Mouse (Mus musculus) myocyte (in vitro differentiated cells): ENCODE measurements around the gene Mrps7.

Experiments used
- E2F4 ChIP-seq: IDR thresholded peaks from one replicate; pipeline ENCODE4 v1.6.1; 2011; ENCODE audit warnings: mild to moderate bottlenecking, control low read depth, moderate library complexity; ENCODE audit not compliant: insufficient read depth
- POLR2A ChIP-seq: IDR thresholded peaks from one replicate; pipeline ENCODE4 v1.6.1; 2011; ENCODE audit warnings: low read depth, mild to moderate bottlenecking, control low read depth, moderate library complexity; ENCODE audit not compliant: insufficient read length
- POLR2AphosphoS2 ChIP-seq: IDR thresholded peaks from one replicate; pipeline ENCODE4 v1.6.1; 2011; ENCODE audit warnings: low read depth, control low read depth; ENCODE audit not compliant: insufficient read length
- TCF12 ChIP-seq: IDR thresholded peaks from one replicate; pipeline ENCODE4 v1.6.1; 2011; ENCODE audit warnings: mild to moderate bottlenecking, control low read depth; ENCODE audit not compliant: poor library complexity, insufficient read depth, severe bottlenecking
- USF1 ChIP-seq: IDR thresholded peaks from one replicate; pipeline ENCODE4 v1.6.1; 2011; ENCODE audit warnings: low read depth, mild to moderate bottlenecking, control low read depth, moderate library complexity

- TF ChIP-seq POLR2A (no peak), POLR2AphosphoS2 (no peak), TCF12 (no peak), USF1 (no peak), E2F4 (no peak)
Observed at GRCm38 (mm10) chr11:115614346-115615107, 10.8 kb downstream of the Mrps7 start.
